In genomic region chr2:145722304-145722703, GRCm38 (mm10) we compare ENCODE assay signal across 1 mouse cellular context. TPM values are rescaled to one million over a fixed set of nuclear protein-coding genes. Genes with fewer than 3 reads are reported as not detected.
"Had no signal": no experiment of that assay in that cellular context is flagged by ENCODE, and none has a peak within 500 bp of the region (broad histone marks: within the 10 kb centered on the region; RNA-seq: fewer than 3 reads in every experiment).

No protein-coding gene starts in this region.

RNA-seq across cellular contexts. Expression of gene Rin2, which starts 47.3 kb away (rescaled TPM):
- total RNA-seq: megakaryocyte-erythroid progenitor cell, adult 5-6 weeks had no signal
